Mouse (Mus musculus) MEL (cell line): ENCODE results near the gene Ephb2. TPM values are rescaled to one million over a fixed set of nuclear protein-coding genes. Genes with fewer than 3 reads are reported as not detected.

Experiments used
- DNase-seq: peaks from one replicate; pipeline ENCODE4 v3.0.0; 2011; ENCODE audit warnings: low read depth, low spot score
- H3K27ac ChIP-seq: 2 replicates; pipeline ENCODE4 v1.5.1; 2012; ENCODE audit warnings: low read depth, mild to moderate bottlenecking, control low read depth, low read length, moderate library complexity; ENCODE audit not compliant: control insufficient read depth
- H3K27me3 ChIP-seq, 2 experiments: fragments of 150-350 bp in 1 of 2; sonication (generic) in 1 of 2; 2 replicates each; pipeline ENCODE4 v1.6.1; 2012; ENCODE audit warnings: low read length in 2 of 2, mild to moderate bottlenecking in 2 of 2, improper control_type of control experiment in 1 of 2, moderate library complexity in 1 of 2; ENCODE audit not compliant: insufficient read depth in 2 of 2, control insufficient read depth in 1 of 2
- H3K36me3 ChIP-seq, 2 experiments: 2 replicates each; pipeline ENCODE4 v1.6.1; 2012 to 2014; ENCODE audit warnings: low read length in 2 of 2, improper control_type of control experiment in 1 of 2, inconsistent platforms in 1 of 2, mild to moderate bottlenecking in 1 of 2; ENCODE audit not compliant: insufficient read depth in 2 of 2, control insufficient read depth in 1 of 2
- H3K4me1 ChIP-seq, 2 experiments: fragments of 150-350 bp in 1 of 2; sonication (generic) in 1 of 2; 2 replicates each; pipeline ENCODE4 v1.6.1; 2012; ENCODE audit warnings: low read length in 2 of 2, improper control_type of control experiment in 1 of 2, mild to moderate bottlenecking in 1 of 2; ENCODE audit not compliant: insufficient read depth in 2 of 2, control insufficient read depth in 1 of 2
- H3K4me3 ChIP-seq, 2 experiments: fragments of 150-350 bp in 1 of 2; sonication (generic) in 1 of 2; 2 replicates each; pipeline ENCODE4 v1.5.1; 2012; ENCODE audit warnings: low read depth in 2 of 2, low read length in 2 of 2, mild to moderate bottlenecking in 2 of 2, moderate library complexity in 2 of 2, control low read depth in 1 of 2, improper control_type of control experiment in 1 of 2; ENCODE audit not compliant: control insufficient read depth in 1 of 2, insufficient read depth in 1 of 2
- H3K79me2 ChIP-seq: 2 replicates; pipeline ENCODE4 v1.6.1; 2012; ENCODE audit warnings: mild to moderate bottlenecking, low read length, moderate library complexity; ENCODE audit not compliant: control insufficient read depth, poor library complexity, insufficient read depth
- H3K9ac ChIP-seq: 2 replicates; pipeline ENCODE4 v1.6.1; 2012; ENCODE audit warnings: low read depth, mild to moderate bottlenecking, control low read depth, low read length, moderate library complexity; ENCODE audit not compliant: control insufficient read depth, poor library complexity, severe bottlenecking
- H3K9me3 ChIP-seq: fragments of 150-350 bp; sonication (generic); replicated peaks from 2 replicates; pipeline ENCODE4 v1.6.1; 2012; ENCODE audit warnings: mild to moderate bottlenecking, low read length, improper control_type of control experiment, moderate library complexity; ENCODE audit not compliant: insufficient read depth
- CTCF ChIP-seq, 3 experiments: IDR thresholded peaks in 2 of 3; conservative IDR thresholded peaks in 1 of 3; 2 replicates each; pipeline ENCODE4 v1.5.1; 2011 to 2012; ENCODE audit warnings: low read length in 3 of 3, low read depth in 2 of 3, mild to moderate bottlenecking in 2 of 3, improper control_type of control experiment in 1 of 3, inconsistent platforms in 1 of 3, mixed read lengths in 1 of 3, moderate library complexity in 1 of 3; ENCODE audit not compliant: control insufficient read depth in 1 of 3, insufficient read depth in 1 of 3, poor library complexity in 1 of 3, severe bottlenecking in 1 of 3
- E2F4 ChIP-seq: IDR thresholded peaks from 2 replicates; pipeline ENCODE4 v1.6.1; 2011; ENCODE audit warnings: low read depth, low read length, improper control_type of control experiment, borderline replicate concordance
- ELF1 ChIP-seq: IDR thresholded peaks from 2 replicates; pipeline ENCODE4 v1.6.1; 2014; ENCODE audit warnings: low read depth, mild to moderate bottlenecking, inconsistent platforms, low read length, improper control_type of control experiment, moderate library complexity
- ETS1 ChIP-seq: IDR thresholded peaks from 2 replicates; pipeline ENCODE4 v1.6.1; 2012; ENCODE audit warnings: low read depth, mild to moderate bottlenecking, inconsistent platforms, low read length, improper control_type of control experiment, moderate library complexity
- GABPA ChIP-seq: IDR thresholded peaks from 2 replicates; pipeline ENCODE4 v1.6.1; 2012; ENCODE audit warnings: low read depth, mild to moderate bottlenecking, inconsistent platforms, low read length, improper control_type of control experiment, moderate library complexity
- GATA1 ChIP-seq: IDR thresholded peaks from 2 replicates; pipeline ENCODE4 v1.6.1; 2011; ENCODE audit warnings: low read depth, low read length, improper control_type of control experiment
- HCFC1 ChIP-seq: IDR thresholded peaks from 2 replicates; pipeline ENCODE4 v1.6.1; 2012; ENCODE audit warnings: low read depth, mild to moderate bottlenecking, inconsistent platforms, low read length, improper control_type of control experiment, moderate library complexity
- MAX ChIP-seq: IDR thresholded peaks from 2 replicates; pipeline ENCODE4 v1.6.1; 2011; ENCODE audit warnings: low read length, improper control_type of control experiment
- MEF2A ChIP-seq: IDR thresholded peaks from 2 replicates; pipeline ENCODE4 v1.6.1; 2014; ENCODE audit warnings: low read depth, mild to moderate bottlenecking, inconsistent platforms, low read length, improper control_type of control experiment; ENCODE audit not compliant: poor library complexity, insufficient replicate concordance, severe bottlenecking; ENCODE audit errors: extremely low read depth
- NELFE ChIP-seq: IDR thresholded peaks from 2 replicates; pipeline ENCODE4 v1.6.1; 2011; ENCODE audit warnings: low read depth, low read length, improper control_type of control experiment
- POLR2A ChIP-seq, 2 experiments: IDR thresholded peaks; 2 replicates each; pipeline ENCODE4 v1.6.1; 2011 to 2012; ENCODE audit warnings: low read length in 2 of 2, mild to moderate bottlenecking in 2 of 2, control low read depth in 1 of 2, improper control_type of control experiment in 1 of 2, low read depth in 1 of 2, moderate library complexity in 1 of 2; ENCODE audit not compliant: control insufficient read depth in 1 of 2, insufficient read depth in 1 of 2, poor library complexity in 1 of 2
- POLR2AphosphoS2 ChIP-seq: IDR thresholded peaks from 2 replicates; pipeline ENCODE4 v1.6.1; 2011; ENCODE audit warnings: low read length, improper control_type of control experiment
- RAD21 ChIP-seq: IDR thresholded peaks from 2 replicates; pipeline ENCODE4 v1.6.1; 2011; ENCODE audit warnings: mild to moderate bottlenecking, low read depth, low read length, improper control_type of control experiment
- SMC3 ChIP-seq: IDR thresholded peaks from 2 replicates; pipeline ENCODE4 v1.6.1; 2011; ENCODE audit warnings: low read depth, low read length, improper control_type of control experiment
- ZKSCAN1 ChIP-seq: IDR thresholded peaks from 2 replicates; pipeline ENCODE4 v1.6.1; 2012; ENCODE audit warnings: low read depth, mild to moderate bottlenecking, inconsistent platforms, low read length, improper control_type of control experiment, moderate library complexity
- ZNF384 ChIP-seq: IDR thresholded peaks from 2 replicates; pipeline ENCODE4 v1.6.1; 2012; ENCODE audit warnings: low read depth, mild to moderate bottlenecking, inconsistent platforms, low read length, improper control_type of control experiment
- polyA plus RNA-seq, 2 experiments: library from polyadenylated mRNA; stranded (reverse) in 1 of 2; unstranded in 1 of 2; fragments of >175 nt in 1 of 2; fragments of >200 nt in 1 of 2; gene quantifications; 2 replicates each; pipeline versions ENCODE4 v1.2.1 to v1.2.4; 2012; ENCODE audit warnings: low replicate concordance in 2 of 2, low read depth in 1 of 2; ENCODE audit not compliant: insufficient read length in 2 of 2, insufficient read depth in 1 of 2, missing spikeins in 1 of 2
- total RNA-seq: library from RNA; depleted of rRNA; stranded (reverse); fragments of 300-350 nt; gene quantifications from 2 replicates; pipeline ENCODE4 v1.2.3, GENCODE M21; 2012

Gene Ephb2
- total and polyA plus RNA-seq, 3 experiments, result 1.9 to 4.1 TPM; not detected in 1

DNA sequence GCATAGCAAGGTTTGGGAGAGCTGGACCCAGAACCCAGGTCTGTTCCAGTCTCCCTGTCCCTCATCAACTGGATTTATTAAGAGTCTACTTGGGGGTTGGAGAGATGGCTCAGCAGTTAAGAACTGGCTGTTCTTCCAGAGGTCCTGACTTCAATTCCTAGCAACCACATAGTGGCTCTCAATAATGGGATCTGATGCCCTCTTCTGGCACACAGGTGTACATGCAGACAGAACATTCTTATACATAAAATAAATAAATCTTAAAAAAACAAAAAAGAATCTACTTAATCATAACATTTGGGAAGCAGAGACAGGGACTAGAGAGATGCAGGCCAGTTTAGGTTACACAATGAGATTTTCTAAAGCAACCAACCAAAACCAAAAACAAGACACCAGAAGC is 199.8 kb downstream of the Ephb2 start:
- no peak overlapping the region for H3K27ac ChIP-seq
- H3K36me3 ChIP-seq, result no peaks in the 10 kb centered on the region
- H3K4me1 ChIP-seq, result no peaks in the 10 kb centered on the region
- H3K79me2 ChIP-seq, result no peaks in the 10 kb centered on the region
- no peak for DNase-seq
- peaks cover 0 to 4% of the 10 kb centered on the region in 2 experiments; a peak in 3 of 4 replicates for H3K27me3 ChIP-seq
- H3K9ac ChIP-seq, result no peak overlapping the region
- H3K4me3 ChIP-seq, result no peak overlapping the region
- peak in 1 of 3 experiments; percentile 28; a peak in 1 of 6 replicates for TF ChIP-seq CTCF (IDR thresholded peaks at IDR 0.05 in 2 of 3, conservative IDR thresholded peaks at IDR 0.05 in 1 of 3; ENCODE audit: control insufficient read depth in 1 of 3, insufficient read depth in 1 of 3, low read depth in 2 of 3, low read length in 3 of 3, poor library complexity in 1 of 3, severe bottlenecking in 1 of 3)
- TF ChIP-seq RAD21, result peak; percentile 1; the same call in 1 of the 2 replicates
- TF ChIP-seq NELFE, result no peak
- 0 out of 2 replicates have a peak, but pooled peaks have one; percentile 16 for TF ChIP-seq SMC3
- H3K9me3 ChIP-seq, result no peaks in the 10 kb centered on the region

DNA sequence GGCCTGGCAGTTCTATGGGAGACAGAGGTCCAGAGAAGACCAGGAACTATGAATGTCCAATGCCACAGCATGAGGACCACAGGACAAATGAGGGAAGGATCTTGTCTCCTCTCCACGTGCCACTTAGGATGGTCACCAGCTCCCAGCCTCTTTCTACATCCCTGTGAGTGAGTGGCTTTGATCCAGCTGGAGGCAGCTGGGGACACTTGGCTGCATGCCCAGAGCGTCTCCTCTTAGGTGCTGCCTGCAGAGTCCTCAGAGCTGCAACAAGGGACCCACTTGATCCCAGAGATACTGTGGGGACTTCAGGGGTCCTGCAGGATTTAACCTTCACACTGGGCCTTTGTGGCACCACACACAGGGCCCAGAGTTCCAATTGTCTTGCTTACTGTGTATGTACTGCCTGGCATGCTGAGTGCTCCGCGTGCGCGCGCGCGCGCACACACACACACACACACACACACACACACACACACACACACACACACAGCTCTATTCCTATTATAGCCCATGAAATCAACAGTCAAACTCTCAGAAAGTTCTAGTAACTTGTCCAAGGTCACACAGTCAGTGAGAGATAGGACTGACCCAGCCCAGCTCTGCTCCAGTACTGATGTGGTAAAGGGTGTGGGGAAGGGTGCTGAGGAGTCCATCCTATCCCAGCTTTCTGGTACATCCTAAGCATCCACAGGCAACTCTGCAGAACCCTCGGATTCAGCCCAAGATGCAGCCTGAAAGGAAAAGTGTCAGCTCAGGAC is 204.4 kb downstream of the Ephb2 start:
- no peaks in the 10 kb centered on the region for H3K27me3 ChIP-seq
- no peaks in the 10 kb centered on the region for H3K36me3 ChIP-seq
- no peak overlapping the region for H3K27ac ChIP-seq
- TF ChIP-seq POLR2A (IDR thresholded peaks at IDR 0.05; ENCODE audit: control insufficient read depth in 1 of 2, insufficient read depth in 1 of 2, low read depth in 1 of 2, low read length in 2 of 2, poor library complexity in 1 of 2) (no peak), MEF2A (no peak), ETS1 (no peak), GABPA (no peak), ZKSCAN1 (no peak), GATA1 (no peak), ZNF384 (no peak), E2F4 (no peak), MAX (no peak), ELF1 (no peak), HCFC1 (no peak), POLR2AphosphoS2 (no peak)
- TF ChIP-seq, all 39 proteins: peak for 0
- Histone ChIP-seq H3K9me3 (no peaks in the 10 kb centered on the region), H3K4me1 (no peaks in the 10 kb centered on the region), H3K79me2 (no peaks in the 10 kb centered on the region), H3K9ac (no peak overlapping the region), H3K4me3 (no peak overlapping the region)
- DNase-seq, result peak; percentile 27
